Mouse (Mus musculus): ENCODE results near the gene Gm38392. TPM values are rescaled to one million over a fixed set of nuclear protein-coding genes. Genes with fewer than 3 reads are reported as not detected.
A peak's percentile ranks its signal among the peaks of the same experiment; 100 is the strongest.

Gene Gm38392
- polyA plus RNA-seq, 1 experiment from 2014 or later: 0.26 TPM

DNA sequence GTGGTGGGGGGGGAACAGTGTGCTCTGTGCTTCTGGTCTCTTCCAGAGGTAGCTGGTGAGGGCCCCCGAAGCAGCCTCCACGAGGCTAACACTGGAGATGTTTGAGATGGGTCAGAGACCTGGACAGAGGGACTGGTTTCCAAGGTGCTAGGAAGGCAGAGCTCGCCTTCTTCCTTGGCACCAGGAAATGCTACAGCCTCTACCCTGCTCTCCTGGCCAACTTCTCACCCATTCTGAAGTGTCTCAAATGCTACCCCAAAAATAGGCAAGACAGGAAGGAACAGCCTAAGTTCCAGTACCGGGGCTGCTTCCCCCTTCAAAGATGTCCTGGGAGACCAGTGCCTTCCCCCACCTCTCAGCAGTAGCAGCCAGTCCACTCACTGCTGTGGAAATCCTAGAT lies 47.6 kb downstream of the Gm38392 start:
- peaks cover 100% of the 10 kb centered on the region for H3K27me3 ChIP-seq (ENCODE audit: low read depth, poor library complexity, severe bottlenecking)
- H3K36me3 ChIP-seq: no peaks in the 10 kb centered on the region
- 46% methylated on average over 4 of the region's 4 CpGs for WGBS
- H3K4me1 ChIP-seq: peaks cover 30% of the 10 kb centered on the region
- no peak overlapping the region for H3K27ac ChIP-seq
- no peak overlapping the region for H3K4me3 ChIP-seq
- no peaks in the 10 kb centered on the region for H3K9me3 ChIP-seq (replicated peaks)
- no peak for DNase-seq (ENCODE audit: low spot score)

GRCm38 (mm10) chr3:88238866-88239391 lies 48.1 kb downstream of the Gm38392 start:
- Histone ChIP-seq H3K27me3 (ENCODE audit: low read depth, poor library complexity, severe bottlenecking) (peaks cover 100% of the 10 kb centered on the region), H3K4me3 (no peak overlapping the region), H3K9me3 (replicated peaks) (no peaks in the 10 kb centered on the region), H3K27ac (no peak overlapping the region), H3K36me3 (no peaks in the 10 kb centered on the region), H3K4me1 (peaks cover 32% of the 10 kb centered on the region)
- WGBS: 41% methylated on average over 8 of the region's 8 CpGs
- no peak for DNase-seq (ENCODE audit: low spot score)

DNA sequence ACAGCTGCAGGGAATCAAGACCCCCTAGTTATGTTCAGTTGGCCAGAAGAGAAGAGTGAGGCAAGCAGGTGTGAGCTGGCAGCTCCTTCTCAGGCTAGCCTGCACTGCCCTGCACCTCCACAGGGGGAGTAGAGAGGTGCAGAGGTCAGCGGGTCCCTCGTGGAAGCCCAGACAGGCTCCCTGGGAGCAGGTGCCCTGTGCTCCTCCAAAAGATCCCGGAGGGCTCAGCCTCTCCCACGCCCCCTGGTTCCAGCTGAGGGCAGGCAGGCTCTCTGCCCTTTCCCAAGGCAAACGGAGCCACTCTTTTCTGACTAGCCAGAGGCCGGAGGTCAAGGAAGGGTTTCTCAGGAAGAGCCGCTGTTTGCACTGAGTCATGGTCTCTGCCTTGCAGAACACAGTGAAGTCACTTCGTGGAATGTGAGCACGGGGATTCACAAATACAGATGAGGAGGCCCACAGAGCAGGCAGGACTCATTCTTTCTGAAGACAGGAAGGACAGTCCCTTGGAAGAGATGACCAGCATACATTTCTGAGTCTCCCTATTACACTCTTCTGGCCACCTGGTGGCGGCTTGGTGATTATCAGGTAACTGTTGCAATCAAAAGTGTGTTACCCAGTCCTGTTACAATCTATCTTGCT lies 49.3 kb downstream of the Gm38392 start:
- Histone ChIP-seq H3K27me3 (ENCODE audit: low read depth, poor library complexity, severe bottlenecking) (peaks cover 99% of the 10 kb centered on the region), H3K4me1 (peaks cover 44% of the 10 kb centered on the region), H3K27ac (no peak overlapping the region), H3K4me3 (0 out of 2 replicates have a peak overlapping the region, but pooled peaks have one; percentile 8), H3K36me3 (no peaks in the 10 kb centered on the region), H3K9me3 (replicated peaks) (no peaks in the 10 kb centered on the region)
- no peak for DNase-seq (ENCODE audit: low spot score)
- 11% methylated on average over 10 of the region's 10 CpGs for WGBS

DNA sequence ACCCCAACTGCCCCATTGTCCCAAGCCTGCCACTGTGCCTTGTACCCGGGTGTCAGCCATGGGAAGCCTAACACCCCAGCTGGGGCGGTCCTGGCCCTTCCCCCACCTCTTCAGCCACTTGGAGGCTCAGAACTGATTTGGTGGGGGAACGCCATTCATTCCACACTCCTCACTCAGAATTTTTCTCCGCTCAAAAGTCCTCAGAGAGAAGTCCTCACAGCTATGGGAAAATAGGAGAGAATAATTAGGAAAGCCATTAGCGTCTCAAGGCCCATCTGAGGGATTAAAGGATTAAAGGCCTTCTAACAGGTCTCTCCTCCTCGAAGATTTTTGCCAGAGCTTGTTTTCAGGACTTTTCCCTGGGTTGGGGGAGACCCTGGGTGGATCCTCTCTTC lies 49.9 kb downstream of the Gm38392 start:
- peaks cover 48% of the 10 kb centered on the region for H3K4me1 ChIP-seq
- H3K27me3 ChIP-seq (ENCODE audit: low read depth, poor library complexity, severe bottlenecking): peaks cover 99% of the 10 kb centered on the region
- no peak for DNase-seq (ENCODE audit: low spot score)
- no peaks in the 10 kb centered on the region for H3K9me3 ChIP-seq (replicated peaks)
- 0 out of 2 replicates have a peak overlapping the region, but pooled peaks have one; percentile 14 for H3K27ac ChIP-seq
- H3K4me3 ChIP-seq: no peak overlapping the region
- no peaks in the 10 kb centered on the region for H3K36me3 ChIP-seq
- WGBS: 13% methylated on average over 6 of the region's 6 CpGs

DNA sequence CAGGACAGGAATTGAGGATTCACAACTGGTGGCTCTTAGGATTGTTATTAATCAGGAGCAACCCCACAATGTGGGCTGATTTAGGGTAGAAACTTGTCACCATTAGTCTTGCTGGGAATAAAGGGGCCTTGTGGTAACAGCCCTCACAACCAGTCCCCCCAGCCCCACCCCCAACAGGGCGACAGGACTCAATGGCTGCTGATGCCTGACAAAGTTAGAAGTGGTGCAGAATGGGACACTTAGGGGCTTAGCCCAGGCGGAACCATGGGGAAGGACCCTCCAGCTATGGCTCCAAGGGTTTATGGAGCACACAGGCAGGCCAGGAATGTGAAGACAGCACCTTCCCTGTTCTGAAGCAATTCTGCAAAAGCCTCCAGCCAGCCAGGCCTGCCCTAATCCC lies 51.4 kb downstream of the Gm38392 start:
- Histone ChIP-seq H3K27ac (no peak overlapping the region), H3K4me1 (peaks cover 53% of the 10 kb centered on the region), H3K9me3 (replicated peaks) (no peaks in the 10 kb centered on the region), H3K27me3 (ENCODE audit: low read depth, poor library complexity, severe bottlenecking) (peaks cover 99% of the 10 kb centered on the region), H3K4me3 (no peak overlapping the region), H3K36me3 (no peaks in the 10 kb centered on the region)
- WGBS: 33% methylated on average over 2 of the region's 2 CpGs
- no peak for DNase-seq (ENCODE audit: low spot score)

- H3K27me3 ChIP-seq (ENCODE audit: low read depth, poor library complexity, severe bottlenecking): peaks cover 99% of the 10 kb centered on the region
- H3K27ac ChIP-seq: no peak overlapping the region
- H3K9me3 ChIP-seq (replicated peaks): no peaks in the 10 kb centered on the region
- H3K36me3 ChIP-seq: no peaks in the 10 kb centered on the region
- WGBS: 4% methylated on average over 3 of the region's 3 CpGs
- H3K4me3 ChIP-seq: no peak overlapping the region
- no peak for DNase-seq (ENCODE audit: low spot score)
- peaks cover 56% of the 10 kb centered on the region for H3K4me1 ChIP-seq
Measured at GRCm38 (mm10) chr3:88235216-88235615, 51.8 kb downstream of the Gm38392 start.

DNA sequence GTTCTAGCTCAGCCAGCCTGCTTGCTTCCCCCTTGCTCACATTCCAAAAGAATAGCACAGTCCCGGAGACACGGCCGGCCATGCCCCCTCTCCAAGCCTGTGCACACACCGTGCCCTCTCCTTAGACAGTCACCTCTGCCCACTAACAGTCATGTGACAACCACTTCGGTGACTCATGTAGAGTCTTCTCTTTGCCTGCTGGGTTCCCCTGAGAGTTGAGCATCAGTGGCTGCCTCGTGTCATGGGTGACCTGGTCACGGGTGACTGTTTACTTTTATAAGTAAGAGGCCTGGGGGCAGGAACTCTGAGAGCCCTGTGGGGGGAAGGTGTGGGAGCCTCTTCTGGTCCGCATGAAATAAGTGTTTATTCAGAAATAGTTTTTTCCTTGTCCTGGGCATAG lies 53.0 kb downstream of the Gm38392 start:
- H3K27ac ChIP-seq: no peak overlapping the region
- H3K4me3 ChIP-seq: no peak overlapping the region
- WGBS: 69% methylated on average over 8 of the region's 8 CpGs
- no peaks in the 10 kb centered on the region for H3K9me3 ChIP-seq (replicated peaks)
- no peaks in the 10 kb centered on the region for H3K36me3 ChIP-seq
- H3K4me1 ChIP-seq: peaks cover 61% of the 10 kb centered on the region
- peaks cover 99% of the 10 kb centered on the region for H3K27me3 ChIP-seq (ENCODE audit: low read depth, poor library complexity, severe bottlenecking)
- DNase-seq (ENCODE audit: low spot score): no peak

GRCm38 (mm10) chr3:88232851-88233649 lies 54.0 kb downstream of the Gm38392 start:
- DNase-seq (ENCODE audit: low spot score): no peak
- peaks cover 64% of the 10 kb centered on the region for H3K4me1 ChIP-seq
- H3K27me3 ChIP-seq (ENCODE audit: low read depth, poor library complexity, severe bottlenecking): peaks cover 99% of the 10 kb centered on the region
- WGBS: 18% methylated on average over 7 of the region's 7 CpGs
- H3K36me3 ChIP-seq: no peaks in the 10 kb centered on the region
- H3K27ac ChIP-seq: no peak overlapping the region
- no peaks in the 10 kb centered on the region for H3K9me3 ChIP-seq (replicated peaks)
- H3K4me3 ChIP-seq: no peak overlapping the region

GRCm38 (mm10) chr3:88232301-88232702 lies 54.7 kb downstream of the Gm38392 start:
- Histone ChIP-seq H3K27ac (no peak overlapping the region), H3K9me3 (replicated peaks) (no peaks in the 10 kb centered on the region), H3K36me3 (no peaks in the 10 kb centered on the region), H3K4me3 (no peak overlapping the region), H3K27me3 (ENCODE audit: low read depth, poor library complexity, severe bottlenecking) (peaks cover 99% of the 10 kb centered on the region), H3K4me1 (peaks cover 63% of the 10 kb centered on the region)
- DNase-seq (ENCODE audit: low spot score): no peak
- 66% methylated on average over 7 of the region's 7 CpGs for WGBS

DNA sequence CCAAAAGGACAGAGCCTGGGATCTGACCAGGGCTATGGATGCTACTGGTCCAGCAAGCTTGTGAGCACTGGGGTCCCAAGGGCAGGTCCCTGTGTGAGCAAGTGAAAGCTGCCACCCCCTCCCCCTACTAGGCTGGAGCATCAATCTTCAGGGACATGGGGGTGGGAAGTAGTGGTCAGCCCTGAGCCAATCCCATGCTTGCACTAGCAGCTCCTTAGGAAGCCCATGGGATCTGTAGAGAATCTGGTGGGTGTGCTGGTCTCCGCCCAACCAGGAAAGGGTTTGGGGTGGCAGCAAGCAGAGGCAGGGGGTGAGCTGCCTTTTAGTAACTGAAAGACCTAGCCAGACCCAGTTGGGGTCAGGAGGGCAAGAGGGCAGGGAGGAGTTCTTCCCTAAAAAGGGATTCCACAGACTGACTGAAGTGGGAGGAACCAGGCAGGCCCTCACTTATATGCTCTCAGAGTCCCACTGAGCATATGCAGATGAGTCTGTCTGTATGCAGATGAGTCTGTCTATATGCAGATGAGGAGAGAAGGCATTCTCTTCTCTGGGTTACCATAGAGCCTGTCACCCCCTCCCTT lies 55.9 kb downstream of the Gm38392 start:
- peaks cover 54% of the 10 kb centered on the region for H3K4me1 ChIP-seq
- peaks cover 94% of the 10 kb centered on the region for H3K27me3 ChIP-seq (ENCODE audit: low read depth, poor library complexity, severe bottlenecking)
- H3K4me3 ChIP-seq: no peak overlapping the region
- WGBS: 26% methylated on average over 1 of the region's 1 CpGs
- H3K27ac ChIP-seq: no peak overlapping the region
- DNase-seq (ENCODE audit: low spot score): no peak
- no peaks in the 10 kb centered on the region for H3K9me3 ChIP-seq (replicated peaks)
- H3K36me3 ChIP-seq: no peaks in the 10 kb centered on the region

GRCm38 (mm10) chr3:88230262-88231047 lies 56.6 kb downstream of the Gm38392 start:
- Histone ChIP-seq H3K27me3 (ENCODE audit: low read depth, poor library complexity, severe bottlenecking) (peaks cover 94% of the 10 kb centered on the region), H3K36me3 (no peaks in the 10 kb centered on the region), H3K4me3 (no peak overlapping the region), H3K9me3 (replicated peaks) (no peaks in the 10 kb centered on the region), H3K27ac (no peak overlapping the region), H3K4me1 (peaks cover 55% of the 10 kb centered on the region)
- DNase-seq (ENCODE audit: low spot score): no peak
- WGBS: 35% methylated on average over 17 of the region's 17 CpGs

- H3K27me3 ChIP-seq (ENCODE audit: low read depth, poor library complexity, severe bottlenecking): peaks cover 94% of the 10 kb centered on the region
- no peak for DNase-seq (ENCODE audit: low spot score)
- H3K36me3 ChIP-seq: no peaks in the 10 kb centered on the region
- H3K9me3 ChIP-seq (replicated peaks): no peaks in the 10 kb centered on the region
- 78% methylated on average over 6 of the region's 6 CpGs for WGBS
- H3K27ac ChIP-seq: no peak overlapping the region
- peaks cover 60% of the 10 kb centered on the region for H3K4me1 ChIP-seq
- no peak overlapping the region for H3K4me3 ChIP-seq
Measured at GRCm38 (mm10) chr3:88229526-88229925, 57.5 kb downstream of the Gm38392 start.

All from limb, embryonic 10.5 days (tissue).